Mouse (Mus musculus) CH12.LX (cell line): ENCODE measurements around the gene Olfr855.

Experiments
- CTCF ChIP-seq, 2 experiments: IDR thresholded peaks in 1 of 2; conservative IDR thresholded peaks in 1 of 2; 2 replicates each; pipeline ENCODE4 v1.5.1; 2011 to 2012; ENCODE audit warnings: low read depth in 2 of 2, low read length in 2 of 2, improper control_type of control experiment in 1 of 2, inconsistent platforms in 1 of 2, mild to moderate bottlenecking in 1 of 2, moderate library complexity in 1 of 2
- ZMIZ1 ChIP-seq: IDR thresholded peaks from 2 replicates; pipeline ENCODE4 v1.6.1; 2012; ENCODE audit warnings: low read depth, mild to moderate bottlenecking, inconsistent platforms, low read length, improper control_type of control experiment

- TF ChIP-seq ZMIZ1, result no peak
- no peak for TF ChIP-seq CTCF (conservative IDR thresholded peaks at IDR 0.05 in 1 of 2, IDR thresholded peaks at IDR 0.05 in 1 of 2; ENCODE audit: low read depth in 2 of 2, low read length in 2 of 2)
Measured at GRCm38 (mm10) chr9:19582317-19582716, at the start of gene Olfr855.
